8 mouse cellular contexts compared by ENCODE assay signal in the genomic region with DNA sequence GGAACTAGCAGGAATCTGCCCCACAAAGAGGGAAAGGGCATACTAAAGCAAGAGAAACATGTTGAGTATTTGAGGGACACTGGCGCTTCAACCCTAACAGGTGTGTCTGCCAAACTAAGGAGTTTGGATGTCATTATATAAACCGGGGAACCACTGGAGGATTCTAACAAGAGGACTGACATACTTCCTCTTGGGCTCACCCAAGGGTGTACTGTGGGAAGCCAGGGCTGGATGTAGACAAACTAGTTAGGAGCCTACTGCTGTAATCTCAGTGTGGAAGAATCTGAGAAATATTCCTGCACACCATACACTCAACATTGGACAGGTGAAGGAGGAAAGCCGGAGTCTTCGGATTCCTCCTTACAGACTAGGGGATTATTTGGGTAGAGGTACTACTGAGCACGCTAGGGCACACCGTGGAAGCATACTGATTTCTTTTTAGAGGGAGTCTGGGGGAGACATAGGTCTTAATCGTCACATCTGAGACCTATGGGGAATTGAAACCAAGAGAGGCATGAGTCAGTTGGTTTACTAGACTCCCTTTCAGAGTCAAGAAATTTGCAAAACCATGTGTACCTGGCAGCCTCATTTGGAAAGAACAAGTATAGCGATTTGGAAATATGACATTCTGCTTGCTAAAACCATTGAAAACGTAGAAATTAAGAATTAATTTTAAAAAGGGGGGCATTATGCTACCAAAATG. TPM values are rescaled to one million over a fixed set of nuclear protein-coding genes. Genes with fewer than 3 reads are reported as not detected.
DNase-seq lines count a peak whose midpoint lies in the region; ATAC-seq and TF ChIP-seq lines count a peak whose summit lies in the region.

No protein-coding gene starts in this region.

- peaks cover 22% of the 10 kb centered on the region for H3K4me1 ChIP-seq in kidney, embryonic 15.5 days
- peaks cover 21% of the 10 kb centered on the region for H3K4me1 ChIP-seq in embryonic facial prominence, embryonic 12.5 days
- H3K4me1 ChIP-seq in intestine, embryonic 15.5 days (replicated peaks), result peaks cover 15% of the 10 kb centered on the region

- peak overlapping the region; percentile 79 for H3K4me2 ChIP-seq in kidney, embryonic 15.5 days
- peak overlapping the region; percentile 59 for H3K4me2 ChIP-seq in embryonic facial prominence, embryonic 12.5 days (replicated peaks)
- H3K4me2 ChIP-seq in intestine, embryonic 15.5 days (replicated peaks), result peak overlapping the region; percentile 73
- H3K4me2 ChIP-seq in myocyte (ENCODE audit: low read depth), result peak overlapping the region; percentile 95

- H3K4me3 ChIP-seq in kidney, embryonic 15.5 days (replicated peaks), result peak overlapping the region; percentile 91
- H3K4me3 ChIP-seq in embryonic facial prominence, embryonic 12.5 days, result peak overlapping the region; percentile 85
- peak overlapping the region; percentile 88 for H3K4me3 ChIP-seq in intestine, embryonic 15.5 days (replicated peaks)
- H3K4me3 ChIP-seq in myocyte, result peak overlapping the region; percentile 63

- no peak for DNase-seq in kidney, adult 8-10 months
- no peak for DNase-seq in layer of hippocampus, adult 18-20 months (ENCODE audit: low spot score in 2 of 2)
- DNase-seq in spleen, postnatal 4 days (ENCODE audit: low spot score in 2 of 2), result no peak
- DNase-seq in adrenal gland, postnatal 14 days, result no peak

- no peaks in the 10 kb centered on the region for H3K36me3 ChIP-seq in kidney, embryonic 15.5 days
- no peaks in the 10 kb centered on the region for H3K36me3 ChIP-seq in embryonic facial prominence, embryonic 12.5 days
- no peaks in the 10 kb centered on the region for H3K36me3 ChIP-seq in intestine, embryonic 15.5 days
- no peaks in the 10 kb centered on the region for H3K36me3 ChIP-seq in myocyte (ENCODE audit: control insufficient read depth, insufficient read depth)

- no peak for ATAC-seq in kidney, embryonic 15.5 days (replicated peaks; ENCODE audit: low FRiP score)
- ATAC-seq in embryonic facial prominence, embryonic 12.5 days (ENCODE audit: insufficient number of reproducible peaks, insufficient read depth, low FRiP score, low TSS enrichment), result no peak
- no peak for ATAC-seq in intestine, embryonic 15.5 days

- no peaks in the 10 kb centered on the region for H3K27me3 ChIP-seq in kidney, embryonic 15.5 days
- no peaks in the 10 kb centered on the region for H3K27me3 ChIP-seq in embryonic facial prominence, embryonic 12.5 days
- no peaks in the 10 kb centered on the region for H3K27me3 ChIP-seq in intestine, embryonic 15.5 days (replicated peaks)
- H3K27me3 ChIP-seq in myocyte (ENCODE audit: control insufficient read depth, insufficient read depth, insufficient read length), result no peaks in the 10 kb centered on the region

- no peak for TF ChIP-seq POLR2A in myocyte (IDR thresholded peaks at IDR 0.05; ENCODE audit: insufficient read length, low read depth)

- no peak overlapping the region for H3ac ChIP-seq in myocyte (ENCODE audit: control insufficient read depth, insufficient read length)

- H3K9ac ChIP-seq in kidney, embryonic 15.5 days, result peak overlapping the region; percentile 41; the same call in 1 of the 2 replicates
- peak overlapping the region; percentile 90; the same call in 1 of the 2 replicates for H3K9ac ChIP-seq in embryonic facial prominence, embryonic 12.5 days
- H3K9ac ChIP-seq in intestine, embryonic 15.5 days, result no peak overlapping the region

- WGBS in kidney, embryonic 15.5 days, result 59% methylated on average over 9 of the region's 9 CpGs
- 63% methylated on average over 9 of the region's 9 CpGs for WGBS in embryonic facial prominence, embryonic 12.5 days
- 64% methylated on average over 9 of the region's 9 CpGs for WGBS in intestine, embryonic 15.5 days

- H3K27ac ChIP-seq in kidney, embryonic 15.5 days, result no peak overlapping the region
- H3K27ac ChIP-seq in embryonic facial prominence, embryonic 12.5 days, result no peak overlapping the region
- no peak overlapping the region for H3K27ac ChIP-seq in intestine, embryonic 15.5 days

- H3K79me2 ChIP-seq in myocyte (ENCODE audit: control insufficient read depth, insufficient read depth), result peaks cover 28% of the 10 kb centered on the region

- H3K9me3 ChIP-seq in kidney, embryonic 15.5 days (replicated peaks), result no peaks in the 10 kb centered on the region
- H3K9me3 ChIP-seq in embryonic facial prominence, embryonic 12.5 days, result no peaks in the 10 kb centered on the region
- H3K9me3 ChIP-seq in intestine, embryonic 15.5 days, result no peaks in the 10 kb centered on the region

TF ChIP-seq in myocyte, 11 proteins besides CTCF, POLR2A, EP300 and RAD21:
- TF ChIP-seq MAX (IDR thresholded peaks at IDR 0.05; ENCODE audit: low read depth) (no peak), SRF (IDR thresholded peaks at IDR 0.05; ENCODE audit: control insufficient read depth, insufficient read length, low read depth) (no peak), E2F4 (IDR thresholded peaks at IDR 0.05; ENCODE audit: insufficient read depth) (no peak), CEBPB (IDR thresholded peaks at IDR 0.05; ENCODE audit: insufficient read depth, poor library complexity, severe bottlenecking) (no peak), USF1 (IDR thresholded peaks at IDR 0.05; ENCODE audit: low read depth) (no peak), TCF12 (IDR thresholded peaks at IDR 0.05; ENCODE audit: insufficient read depth, poor library complexity, severe bottlenecking) (no peak), MYOG (IDR thresholded peaks at IDR 0.05; ENCODE audit: control insufficient read depth in 1 of 3, insufficient read depth in 1 of 3, insufficient read length in 2 of 3, low read depth in 2 of 3) (no peak), POLR2AphosphoS2 (IDR thresholded peaks at IDR 0.05; ENCODE audit: insufficient read length, low read depth) (no peak), MYOD1 (IDR thresholded peaks at IDR 0.05; ENCODE audit: control insufficient read depth in 1 of 3, insufficient read length in 2 of 3, low read depth in 2 of 3) (no peak), REST (IDR thresholded peaks at IDR 0.05; ENCODE audit: insufficient read depth, insufficient read length) (no peak), TCF3 (IDR thresholded peaks at IDR 0.05; ENCODE audit: insufficient read length, low read depth) (no peak)

RNA-seq across cellular contexts. Expression of a gene that starts 1.1 kb away (rescaled TPM):
- polyA plus RNA-seq in kidney, embryonic 15.5 days (2015; fragmentation: Nextera tagmentation; extraction: Ambion mirVana), result 42.9 and 46.5 TPM in 2 replicates
- polyA plus RNA-seq in embryonic facial prominence, embryonic 12.5 days (2016; fragmentation: Nextera tagmentation; extraction: Ambion mirVana), result 45.7 and 49.3 TPM in 2 replicates
- 42.4 and 45.9 TPM in 2 replicates for polyA plus RNA-seq in intestine, embryonic 15.5 days (2015; fragmentation: Nextera tagmentation; extraction: Ambion mirVana)
- 55.2 TPM for polyA plus RNA-seq in myocyte (2012; fragmentation: generic; extraction: Trizol)
- 10 to 100 TPM; 80.8 to 82.3 TPM for total RNA-seq in layer of hippocampus, adult 18-20 months (2021)
- total RNA-seq in adrenal gland, postnatal 14 days (2021), result 72.1 and 77.0 TPM in 2 replicates

RNA-seq across cellular contexts. Expression of a gene that starts 53.2 kb away (rescaled TPM):
- 174 and 191 TPM in 2 replicates for polyA plus RNA-seq in kidney, embryonic 15.5 days (2015; fragmentation: Nextera tagmentation; extraction: Ambion mirVana)
- polyA plus RNA-seq in embryonic facial prominence, embryonic 12.5 days (2016; fragmentation: Nextera tagmentation; extraction: Ambion mirVana), result 218 and 225 TPM in 2 replicates
- 162 and 195 TPM in 2 replicates for polyA plus RNA-seq in intestine, embryonic 15.5 days (2015; fragmentation: Nextera tagmentation; extraction: Ambion mirVana)
- polyA plus RNA-seq in myocyte (2012; fragmentation: generic; extraction: Trizol), result 25.8 TPM
- total RNA-seq in layer of hippocampus, adult 18-20 months (2021), result 100 to 1,000 TPM; 237 to 252 TPM
- 105 and 123 TPM in 2 replicates for total RNA-seq in adrenal gland, postnatal 14 days (2021)
